Mouse (Mus musculus) ES-E14 (cell line): ENCODE data around the gene Amph.

Experiments
- CHD2 ChIP-seq: IDR thresholded peaks from 2 replicates; pipeline ENCODE4 v1.6.1; 2014; ENCODE audit warnings: mild to moderate bottlenecking, low read depth, low read length, inconsistent platforms
- HCFC1 ChIP-seq: IDR thresholded peaks from 2 replicates; pipeline ENCODE4 v1.6.1; 2012; ENCODE audit warnings: low read length, inconsistent platforms, borderline replicate concordance; ENCODE audit not compliant: insufficient read depth
- MAFK ChIP-seq: IDR thresholded peaks from 2 replicates; pipeline ENCODE4 v1.6.1; 2014; ENCODE audit warnings: mild to moderate bottlenecking, low read depth, low read length, inconsistent platforms; ENCODE audit not compliant: insufficient read depth
- ZC3H11A ChIP-seq: IDR thresholded peaks from 2 replicates; pipeline ENCODE4 v1.6.1; 2012; ENCODE audit warnings: low read depth, mild to moderate bottlenecking, inconsistent platforms, low read length, borderline replicate concordance
- ZNF384 ChIP-seq: IDR thresholded peaks from 2 replicates; pipeline ENCODE4 v1.6.1; 2012; ENCODE audit warnings: low read depth, low read length, inconsistent platforms

DNA sequence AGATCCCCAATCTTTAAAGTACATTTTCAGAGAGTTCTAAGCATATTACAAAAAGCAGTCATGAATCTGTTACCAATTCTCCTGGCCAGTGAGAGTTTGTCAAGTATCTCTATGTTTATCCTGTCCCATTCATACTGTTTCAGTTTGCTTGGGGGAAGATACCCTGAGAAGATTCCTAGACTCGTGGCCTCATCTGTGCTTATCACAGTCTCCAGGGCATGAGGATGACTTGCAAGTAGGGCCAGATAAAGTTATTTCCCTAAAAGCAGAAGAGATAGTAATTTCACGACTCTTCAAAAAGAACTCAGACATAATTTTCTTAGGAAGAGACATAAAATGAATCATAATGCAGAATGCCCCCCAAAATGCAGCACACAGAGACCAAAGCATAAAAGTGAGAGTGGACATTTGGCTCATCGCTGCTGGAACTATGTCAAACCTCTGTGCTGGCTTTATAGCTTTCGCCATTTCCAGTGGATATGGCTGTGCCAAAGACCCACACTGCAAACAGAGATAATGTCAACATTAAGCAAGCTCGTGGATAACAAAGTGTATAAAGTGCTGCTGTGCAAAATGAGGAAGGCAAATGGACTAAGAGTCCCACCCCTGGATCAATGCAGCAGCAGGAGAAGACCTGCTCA is 179.0 kb downstream of the Amph start:
- TF ChIP-seq ZC3H11A (no peak), MAFK (no peak), HCFC1 (no peak), CHD2 (no peak), ZNF384 (no peak)
